Mouse (Mus musculus) C2C12 (cell line): ENCODE data around the gene Zbtb16.

Experiments
- MAX ChIP-seq: IDR thresholded peaks from one replicate; pipeline ENCODE4 v1.6.1; 2011; ENCODE audit warnings: mild to moderate bottlenecking, control low read depth
- MYOG ChIP-seq: IDR thresholded peaks from one replicate; pipeline ENCODE4 v1.6.1; 2011; ENCODE audit not compliant: control insufficient read depth, insufficient read length; ENCODE audit errors: extremely low read depth

- no peak for TF ChIP-seq MAX
- no peak for TF ChIP-seq MYOG
Observed at GRCm38 (mm10) chr9:48649851-48650685, 186.0 kb downstream of the Zbtb16 start.
